Mouse (Mus musculus) neutrophil, adult 59 days (primary cell): ENCODE data around the gene Fcrlb. TPM values are rescaled to one million over a fixed set of nuclear protein-coding genes. Genes with fewer than 3 reads are reported as not detected.

Source experiments
- total RNA-seq, 2 experiments: library from RNA; stranded (reverse); gene quantifications; 1 replicate in 1 of 2; 2 replicates in 1 of 2; pipeline ENCODE4 v1.2.4; 2023

Fcrlb gene
- total RNA-seq = not detected

GRCm38 (mm10) chr1:170912891-170913615 is at the start of gene Fcrlb:
Gene Fcrlb (minus strand): TSS chr1:170912941.

GRCm38 (mm10) chr1:170927378-170927777 is 14.6 kb upstream of the Fcrlb start, which contains the start of gene Fcrla:
Gene Fcrla (minus strand): TSS chr1:170927583.

GRCm38 (mm10) chr1:170884978-170885561 is 27.7 kb downstream of the Fcrlb start, which contains the start of the genes Gm26620 and Dusp12:
Gene Gm26620 (plus strand): TSS chr1:170885065.
Gene Dusp12 (minus strand): TSS chr1:170885540.

GRCm38 (mm10) chr1:170867691-170868105 is 45.0 kb downstream of the Fcrlb start, which contains the start of gene Atf6:
Gene Atf6 (minus strand): TSS chr1:170867771.

Other genes with a start within 250 kb of the Fcrlb start
- gene Atf6, start 45.2 kb downstream of the Fcrlb start, total RNA-seq = 10 to 100 TPM; 17.8 to 22.1 TPM
- gene Gm26620, start 27.9 kb downstream of the Fcrlb start, total RNA-seq = under 1 TPM in 1 of 2 experiments, not detected in 1; 0.82 TPM
- gene Dusp12, start 27.4 kb downstream of the Fcrlb start, total RNA-seq = 1 to 10 TPM; 4.1 to 4.6 TPM
- 10 to 100 TPM in 1 of 2 experiments, 1 to 10 TPM in 1; 3.2 to 13.9 TPM for gene Fcrla, start 14.6 kb upstream of the Fcrlb start, total RNA-seq
- gene Fcgr2b, start 63.6 kb upstream of the Fcrlb start, total RNA-seq = 10 to 100 TPM; 96.5 to 99.9 TPM
- gene Fcgr4, start 106.0 kb upstream of the Fcrlb start, total RNA-seq = 10 to 100 TPM; 75.9 to 81.5 TPM
- 100 to 1,000 TPM; 411 to 427 TPM for gene Fcgr3, start 152.0 kb upstream of the Fcrlb start, total RNA-seq
- gene Cfap126, start 201.0 kb upstream of the Fcrlb start, total RNA-seq = under 1 TPM; 0.67 to 0.73 TPM
- gene Sdhc, start 237.7 kb upstream of the Fcrlb start, total RNA-seq = 100 to 1,000 TPM in 1 of 2 experiments, 10 to 100 TPM in 1; 76.6 to 106 TPM
- gene Mpz, start 237.8 kb upstream of the Fcrlb start, total RNA-seq = not detected